Mouse (Mus musculus) intestine, embryonic 14.5 days (tissue): ENCODE measurements around the gene Fignl2. TPM values are rescaled to one million over a fixed set of nuclear protein-coding genes. Genes with fewer than 3 reads are reported as not detected.
A peak's percentile ranks its signal among the peaks of the same experiment; 100 is the strongest.

Experiments used
- ATAC-seq: fragments of 200-750 bp; cut with Nextera tagmentation; replicated peaks from 2 replicates; pipeline ENCODE4 v1.8.0; 2017; ENCODE audit warnings: low read depth, moderate number of reproducible peaks, moderate TSS enrichment, moderate library complexity; ENCODE audit not compliant: low FRiP score, low TSS enrichment
- DNase-seq: peaks from one replicate; pipeline ENCODE4 v3.0.0-alpha.2; 2018; ENCODE audit warnings: low spot score
- H3K27ac ChIP-seq: fragments of 300-500 bp; sonication (generic); 2 replicates; pipeline ENCODE4 v1.5.1; 2014; ENCODE audit warnings: low read depth, mild to moderate bottlenecking, control low read depth
- H3K27me3 ChIP-seq: fragments of 300-500 bp; sonication (generic); replicated peaks from 2 replicates; pipeline ENCODE4 v1.6.1; 2014; ENCODE audit warnings: low read length, control low read depth; ENCODE audit not compliant: control insufficient read depth, insufficient read depth
- H3K36me3 ChIP-seq: fragments of 300-500 bp; sonication (generic); 2 replicates; pipeline ENCODE4 v1.6.1; 2014; ENCODE audit warnings: low read length, control low read depth; ENCODE audit not compliant: control insufficient read depth, insufficient read depth
- H3K4me1 ChIP-seq: fragments of 300-500 bp; sonication (generic); replicated peaks from 2 replicates; pipeline ENCODE4 v1.6.1; 2014; ENCODE audit warnings: low read length, control low read depth, mixed read lengths; ENCODE audit not compliant: control insufficient read depth, insufficient read depth
- H3K4me2 ChIP-seq: fragments of 300-500 bp; sonication (generic); 2 replicates; pipeline ENCODE4 v1.6.1; 2014; ENCODE audit warnings: low read length
- H3K4me3 ChIP-seq: fragments of 300-500 bp; sonication (generic); 2 replicates; pipeline ENCODE4 v1.5.1; 2014; ENCODE audit warnings: low read depth, low read length, control low read depth, mixed read lengths
- H3K9ac ChIP-seq: fragments of 300-500 bp; sonication (generic); 2 replicates; pipeline ENCODE4 v1.6.1; 2014; ENCODE audit warnings: mild to moderate bottlenecking, low read length
- H3K9me3 ChIP-seq: fragments of 300-500 bp; sonication (generic); 2 replicates; pipeline ENCODE4 v1.6.1; 2016; ENCODE audit warnings: low read length, control low read depth; ENCODE audit not compliant: control insufficient read depth
- WGBS: fragments of 180-500 bp; shearing (Covaris S2); extraction: QIAGEN DNeasy Blood & Tissue Kit; methylation state at CpG from one replicate; pipeline ENCODE4 v1.1.7; 2014; 5-methylcytosine and 5-hydroxymethylcytosine counted together
- polyA plus RNA-seq: library from polyadenylated mRNA; unstranded; fragments of >200 nt; fragmentation: Nextera tagmentation; extraction: Ambion mirVana; gene quantifications from 2 replicates; pipeline ENCODE4 v1.2.1, GENCODE M21; 2014

The Fignl2 gene
- 0.43 and 0.55 TPM in 2 replicates for polyA plus RNA-seq

DNA sequence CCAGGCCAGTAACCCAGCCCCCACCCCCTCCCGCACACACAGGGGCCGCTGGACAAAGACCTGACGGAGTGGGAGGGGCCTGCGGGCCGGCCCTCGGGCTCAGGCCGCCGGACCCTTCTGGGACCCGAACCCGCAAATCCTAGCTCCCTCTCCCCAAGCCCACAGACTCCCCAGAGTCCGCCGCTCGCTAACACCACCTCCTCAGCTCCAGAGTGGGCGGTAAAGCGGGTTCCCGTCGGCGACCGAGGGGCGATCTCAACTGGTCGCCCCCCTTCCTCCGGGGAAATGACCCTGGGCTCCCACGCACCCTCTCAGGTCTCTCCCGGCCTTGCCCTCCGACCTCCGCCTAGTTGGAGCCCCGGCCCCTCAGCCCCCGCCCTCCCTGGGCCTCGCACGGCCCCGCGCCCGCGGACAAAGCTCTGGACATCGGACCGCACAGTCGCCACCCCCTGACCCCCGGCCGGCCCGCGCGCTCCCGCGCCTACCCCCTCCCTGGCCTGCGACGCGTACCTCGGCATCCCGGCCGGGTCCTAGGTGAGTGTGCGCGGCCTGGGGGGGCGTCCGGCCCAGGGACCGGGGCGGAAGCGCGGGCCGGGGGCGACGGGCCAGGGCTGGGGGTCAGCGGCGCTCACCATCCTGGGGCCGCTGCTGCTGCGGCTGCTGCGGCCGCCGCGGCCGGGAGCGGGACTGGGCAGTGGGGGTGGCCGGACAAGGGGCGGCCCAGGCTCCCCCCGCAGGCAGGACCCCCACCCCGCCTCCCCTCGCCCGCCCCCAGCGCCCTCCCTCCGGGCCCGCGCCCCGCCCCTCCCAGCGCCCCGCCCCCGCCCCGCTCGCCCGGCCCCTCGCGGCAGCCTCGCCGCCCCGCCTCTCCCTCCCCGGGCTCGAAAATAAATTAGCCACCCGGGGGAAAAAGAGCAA lies at the start of gene Fignl2:
Gene Fignl2 (minus strand): TSS at position 755 of the 918 bp plus-strand sequence.
- Histone ChIP-seq H3K4me1 (peaks cover 46% of the 10 kb centered on the region), H3K27me3 (no peaks in the 10 kb centered on the region), H3K4me3 (peak within 1 kb of the TSS; percentile 80), H3K4me2 (peak within 1 kb of the TSS; percentile 70), H3K27ac (peak within 1 kb of the TSS; percentile 88), H3K9me3 (no peaks in the 10 kb centered on the region), H3K9ac (peak within 1 kb of the TSS; percentile 93), H3K36me3 (no peaks in the 10 kb centered on the region)
- WGBS: 1% methylated on average over 66 of the region's 96 CpGs
- DNase-seq (peak; percentile 70), ATAC-seq (peak; percentile 41)

DNA sequence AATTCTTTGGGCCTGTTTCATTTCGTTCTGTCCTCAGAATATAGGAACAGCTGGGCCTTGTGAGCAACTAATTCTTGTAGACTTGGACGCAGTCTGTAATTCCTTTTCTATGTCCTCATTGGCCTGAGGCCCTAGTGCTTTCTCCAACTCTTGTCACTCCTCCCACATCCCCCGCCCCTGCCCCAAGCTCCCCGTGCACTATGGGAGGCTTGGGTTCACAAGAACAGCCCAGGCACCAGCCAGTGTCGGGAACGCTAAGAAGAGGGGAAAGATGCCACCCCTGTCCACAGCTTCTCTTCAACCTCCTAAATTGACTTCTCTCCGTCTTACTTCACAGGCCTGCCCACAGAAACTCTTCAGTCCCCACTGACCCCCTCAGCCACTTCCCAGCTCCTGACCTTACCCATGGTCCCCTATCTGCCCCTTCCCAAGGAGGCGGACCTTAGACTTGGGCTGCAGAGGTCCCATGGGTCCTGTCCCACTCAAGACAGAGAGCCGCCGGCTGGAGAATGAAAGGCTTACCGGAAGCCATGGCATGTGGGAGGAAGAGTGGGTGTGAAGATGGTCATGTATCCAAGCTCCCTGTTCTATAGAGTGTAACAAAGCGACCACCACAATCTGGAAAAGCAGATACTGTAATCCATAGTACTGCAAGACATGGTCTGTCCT lies 48.6 kb upstream of the Fignl2 start:
- Histone ChIP-seq H3K4me2 (no peak overlapping the region), H3K9me3 (no peaks in the 10 kb centered on the region), H3K36me3 (no peaks in the 10 kb centered on the region), H3K27me3 (peaks cover 11% of the 10 kb centered on the region; the same call in 1 of the 2 replicates), H3K27ac (peak overlapping the region; percentile 38; the same call in 1 of the 2 replicates), H3K9ac (no peak overlapping the region), H3K4me3 (no peak overlapping the region), H3K4me1 (peaks cover 32% of the 10 kb centered on the region)
- 64% methylated on average over 12 of the region's 12 CpGs for WGBS
- DNase-seq (no peak), ATAC-seq (no peak)

DNA sequence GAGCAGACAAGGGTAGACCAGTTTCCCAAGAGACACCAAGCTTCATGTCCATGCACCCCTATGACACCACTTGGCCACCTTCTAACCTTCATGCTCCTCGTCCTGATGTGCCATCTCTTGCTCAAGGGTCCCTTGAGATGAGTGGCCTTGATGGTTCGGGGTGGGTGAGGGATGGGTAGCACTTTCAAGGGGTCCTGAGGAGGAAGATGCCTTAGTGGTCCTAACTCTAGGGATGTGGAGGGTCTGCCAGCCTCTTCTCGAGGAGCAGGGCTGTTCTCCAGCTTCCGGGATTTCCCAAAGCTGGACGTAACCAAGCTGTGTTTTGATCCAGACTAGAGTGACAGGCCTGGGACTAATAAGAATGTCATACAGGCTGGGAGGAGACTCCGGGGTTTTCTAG lies 47.2 kb upstream of the Fignl2 start:
- H3K27ac ChIP-seq: no peak overlapping the region
- DNase-seq (no peak), ATAC-seq (no peak)
- no peaks in the 10 kb centered on the region for H3K9me3 ChIP-seq
- 87% methylated on average over 6 of the region's 6 CpGs for WGBS
- H3K4me3 ChIP-seq: no peak overlapping the region
- H3K9ac ChIP-seq: no peak overlapping the region
- H3K4me2 ChIP-seq: no peak overlapping the region
- H3K36me3 ChIP-seq: no peaks in the 10 kb centered on the region
- peaks cover 11% of the 10 kb centered on the region; the same call in 1 of the 2 replicates for H3K27me3 ChIP-seq
- peaks cover 20% of the 10 kb centered on the region for H3K4me1 ChIP-seq

DNA sequence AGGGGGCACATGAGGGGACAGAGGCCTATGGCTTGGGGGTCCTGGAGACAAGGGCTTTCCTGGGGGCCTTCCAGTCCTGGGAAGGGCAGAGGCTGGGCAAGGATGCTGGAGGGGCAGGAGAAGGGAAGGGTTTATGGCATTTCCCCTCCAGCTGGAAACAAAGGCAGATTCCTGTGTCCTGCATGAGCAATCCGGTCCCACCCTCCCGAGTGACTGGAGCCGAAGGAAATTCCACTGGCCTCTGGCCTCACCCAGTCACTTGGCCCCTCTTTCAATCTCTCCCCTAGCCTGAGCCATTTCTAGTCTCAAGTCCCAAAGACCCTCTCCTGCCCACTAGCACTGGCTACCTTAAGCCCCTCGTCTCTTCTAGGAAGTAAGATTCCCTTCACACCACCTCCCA lies 44.8 kb upstream of the Fignl2 start:
- H3K4me1 ChIP-seq: peaks cover 11% of the 10 kb centered on the region
- no peak for ATAC-seq
- DNase-seq: no peak
- no peak overlapping the region for H3K4me2 ChIP-seq
- H3K27me3 ChIP-seq: 0 out of 2 replicates have a peak, but pooled peaks cover 4% of the 10 kb centered on the region
- no peaks in the 10 kb centered on the region for H3K36me3 ChIP-seq
- WGBS: 51% methylated on average over 4 of the region's 4 CpGs
- no peak overlapping the region for H3K27ac ChIP-seq
- H3K9ac ChIP-seq: no peak overlapping the region
- H3K4me3 ChIP-seq: no peak overlapping the region
- no peaks in the 10 kb centered on the region for H3K9me3 ChIP-seq

DNA sequence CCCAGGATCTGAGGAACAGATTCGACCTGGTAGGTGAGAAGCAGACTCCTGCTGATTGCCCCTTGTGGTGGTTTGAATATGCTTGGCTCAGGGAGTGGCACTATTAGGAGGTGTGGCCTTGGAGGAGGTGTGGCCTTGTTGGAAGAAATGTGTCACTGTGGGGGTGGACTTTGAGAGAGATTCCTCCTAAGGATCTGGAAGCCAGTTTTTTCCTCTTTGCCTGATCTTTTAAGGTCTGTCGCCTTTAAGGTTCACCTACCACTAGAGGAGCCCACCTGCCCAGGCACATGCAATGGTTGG lies 43.9 kb upstream of the Fignl2 start:
- H3K4me1 ChIP-seq: peaks cover 9% of the 10 kb centered on the region; the same call in 1 of the 2 replicates
- H3K9ac ChIP-seq: no peak overlapping the region
- H3K27me3 ChIP-seq: no peaks in the 10 kb centered on the region
- DNase-seq (no peak), ATAC-seq (no peak)
- no peak overlapping the region for H3K27ac ChIP-seq
- no peaks in the 10 kb centered on the region for H3K36me3 ChIP-seq
- no peak overlapping the region for H3K4me3 ChIP-seq
- no peaks in the 10 kb centered on the region for H3K9me3 ChIP-seq
- no peak overlapping the region for H3K4me2 ChIP-seq
- 16% methylated on average over 2 of the region's 2 CpGs for WGBS

DNA sequence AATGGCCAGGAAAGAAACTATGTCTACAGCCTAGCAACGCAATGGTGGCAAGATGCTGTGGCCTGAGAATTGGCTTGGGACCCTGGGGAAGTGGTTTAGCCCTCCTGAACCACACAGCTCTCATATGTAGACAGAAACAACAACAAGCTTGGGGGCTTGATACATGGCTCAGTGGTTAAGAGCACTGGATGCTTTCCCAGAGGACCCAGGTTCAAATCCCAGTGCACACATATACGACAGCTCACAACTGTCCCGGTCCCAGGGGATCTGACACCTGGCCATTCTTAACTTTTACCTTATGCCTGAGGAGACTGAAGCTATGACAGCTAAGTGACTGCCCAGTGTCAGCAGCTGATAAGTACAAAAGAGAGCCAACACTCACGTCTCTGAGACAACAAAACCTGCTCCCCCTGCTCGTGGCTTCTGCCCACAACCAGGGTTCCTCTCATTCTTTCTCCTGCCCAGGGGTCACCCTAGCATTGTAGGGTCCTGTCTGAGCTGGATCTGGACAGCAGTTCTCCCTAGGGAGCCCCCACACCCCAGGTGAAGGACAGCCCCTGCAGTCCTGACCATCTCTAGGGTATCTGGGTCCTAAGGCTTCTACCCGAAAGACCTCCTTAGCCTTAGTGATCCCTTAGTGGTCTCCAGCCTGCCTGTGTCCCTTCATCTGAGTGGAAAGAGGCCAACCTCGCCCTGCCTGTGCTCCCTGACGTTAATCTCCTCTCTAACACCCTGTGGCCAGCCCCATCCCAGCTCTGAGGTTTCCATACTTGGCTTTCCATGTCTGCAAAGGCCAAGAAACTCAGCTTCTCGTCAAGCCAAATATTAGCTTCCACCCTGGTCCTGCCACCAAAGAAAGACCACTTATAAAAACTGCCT lies 43.3 kb upstream of the Fignl2 start:
- no peak overlapping the region for H3K27ac ChIP-seq
- no peaks in the 10 kb centered on the region for H3K9me3 ChIP-seq
- no peak for DNase-seq
- no peak overlapping the region for H3K4me3 ChIP-seq
- WGBS: 74% methylated on average over 9 of the region's 9 CpGs
- no peak for ATAC-seq
- H3K4me1 ChIP-seq: peaks cover 5% of the 10 kb centered on the region; the same call in 1 of the 2 replicates
- H3K36me3 ChIP-seq: no peaks in the 10 kb centered on the region
- no peaks in the 10 kb centered on the region for H3K27me3 ChIP-seq
- no peak overlapping the region for H3K9ac ChIP-seq
- H3K4me2 ChIP-seq: no peak overlapping the region

DNA sequence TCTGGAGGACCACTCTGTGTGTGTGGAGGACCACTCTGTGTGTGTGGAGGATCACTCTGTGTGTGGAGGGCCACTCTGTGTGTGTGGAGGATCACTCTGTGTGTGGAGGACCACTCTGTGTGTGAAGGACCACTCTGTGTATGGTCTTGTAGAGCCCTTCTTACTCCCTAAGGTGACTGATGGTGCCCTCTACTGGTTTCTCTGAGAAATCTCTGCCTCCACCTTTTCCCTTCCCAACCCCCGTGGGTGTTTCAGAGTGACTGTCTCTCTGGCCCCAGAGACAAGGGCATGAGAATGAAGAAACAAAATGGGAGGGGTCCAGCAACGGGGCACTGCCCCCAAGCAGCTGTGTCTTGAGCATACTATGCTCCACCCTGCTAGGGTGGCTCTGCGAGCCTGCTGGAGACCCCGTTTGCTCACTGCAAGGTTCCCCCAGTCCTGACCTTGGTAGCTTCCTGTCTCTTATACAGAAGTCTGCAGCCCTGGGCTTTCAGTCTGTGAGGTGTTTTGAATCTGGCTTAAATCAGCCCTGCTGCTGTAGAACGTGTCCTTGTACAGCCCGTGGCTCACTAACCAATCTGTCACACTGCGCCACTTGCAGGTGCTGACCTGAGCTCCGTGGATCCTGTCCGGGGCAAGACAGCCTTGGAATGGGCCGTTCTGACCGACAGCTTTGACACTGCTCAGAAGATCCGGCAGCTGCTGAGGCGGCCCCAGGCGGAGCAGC lies 40.2 kb upstream of the Fignl2 start:
- Histone ChIP-seq H3K4me3 (no peak overlapping the region), H3K4me1 (peaks cover 5% of the 10 kb centered on the region; the same call in 1 of the 2 replicates), H3K9me3 (no peaks in the 10 kb centered on the region), H3K36me3 (no peaks in the 10 kb centered on the region), H3K27ac (no peak overlapping the region), H3K4me2 (no peak overlapping the region), H3K27me3 (no peaks in the 10 kb centered on the region), H3K9ac (no peak overlapping the region)
- 46% methylated on average over 14 of the region's 14 CpGs for WGBS
- DNase-seq (no peak), ATAC-seq (no peak; the same call in 1 of the 2 replicates)
